Mouse (Mus musculus): ENCODE measurements around the gene Zfp963.
"Not testable (repeated sequence)": the region's sequence is repeated elsewhere in the genome, so short reads cannot be mapped to it uniquely, and the experiment has no call there.

Zfp963 gene

DNA sequence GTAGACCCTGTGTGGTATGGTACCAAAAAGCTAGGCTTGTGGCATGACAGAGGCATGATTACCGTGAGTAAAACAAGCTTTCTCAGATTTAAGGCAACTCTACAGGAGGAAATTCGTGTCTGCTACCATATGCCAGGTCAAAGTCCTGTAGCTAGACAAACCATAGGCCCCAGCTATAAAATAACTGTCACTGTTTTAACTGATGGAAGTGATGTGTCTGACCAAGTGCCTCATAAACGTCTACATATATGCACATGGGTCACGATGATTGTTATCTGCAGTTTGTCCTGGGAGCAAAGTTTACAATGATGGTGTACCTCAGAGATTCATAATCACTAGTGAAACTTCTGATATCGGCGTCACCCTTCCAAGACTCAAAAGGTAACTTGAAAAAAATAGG, 9.0 kb downstream of the Zfp963 start:
- DNase-seq (ENCODE audit: low read depth) = no peak

DNA sequence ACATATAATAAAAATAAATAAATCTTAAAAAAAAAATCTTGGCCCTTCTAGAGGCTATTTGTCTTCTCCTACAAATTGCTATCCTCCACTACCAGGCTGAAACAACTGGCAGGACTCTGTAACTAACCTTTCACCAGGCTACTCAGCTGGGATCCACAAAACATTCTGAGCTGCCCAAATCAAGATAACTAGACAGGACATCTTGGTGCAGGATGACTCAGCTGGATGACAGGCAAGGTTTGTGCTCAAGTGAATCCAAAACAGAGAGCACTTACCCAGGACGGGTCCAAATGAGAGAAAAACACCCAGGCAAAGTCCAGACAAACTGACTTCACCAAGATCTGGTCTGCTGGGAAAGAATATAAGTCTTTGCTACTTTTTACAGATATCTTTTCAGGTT, 14.3 kb downstream of the Zfp963 start:
- no peak for DNase-seq (ENCODE audit: low read depth)

DNA sequence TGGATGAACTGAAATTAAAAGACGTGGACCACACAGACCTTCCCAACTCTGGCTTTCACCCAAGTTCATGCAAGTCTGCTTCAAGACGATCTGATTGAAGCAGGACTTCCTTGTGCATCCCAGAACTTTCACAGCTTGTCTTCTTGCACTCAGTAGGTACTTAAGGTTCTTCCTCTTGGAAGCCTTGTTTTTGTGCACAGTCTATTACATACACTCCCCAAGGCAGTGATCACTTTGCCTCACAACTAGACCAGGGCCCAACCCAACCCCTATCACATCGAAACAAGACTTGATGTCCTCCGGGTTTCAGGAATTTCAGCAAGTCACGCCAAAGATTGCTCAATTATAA, 32.6 kb downstream of the Zfp963 start:
- no peak for DNase-seq (ENCODE audit: low read depth)

DNA sequence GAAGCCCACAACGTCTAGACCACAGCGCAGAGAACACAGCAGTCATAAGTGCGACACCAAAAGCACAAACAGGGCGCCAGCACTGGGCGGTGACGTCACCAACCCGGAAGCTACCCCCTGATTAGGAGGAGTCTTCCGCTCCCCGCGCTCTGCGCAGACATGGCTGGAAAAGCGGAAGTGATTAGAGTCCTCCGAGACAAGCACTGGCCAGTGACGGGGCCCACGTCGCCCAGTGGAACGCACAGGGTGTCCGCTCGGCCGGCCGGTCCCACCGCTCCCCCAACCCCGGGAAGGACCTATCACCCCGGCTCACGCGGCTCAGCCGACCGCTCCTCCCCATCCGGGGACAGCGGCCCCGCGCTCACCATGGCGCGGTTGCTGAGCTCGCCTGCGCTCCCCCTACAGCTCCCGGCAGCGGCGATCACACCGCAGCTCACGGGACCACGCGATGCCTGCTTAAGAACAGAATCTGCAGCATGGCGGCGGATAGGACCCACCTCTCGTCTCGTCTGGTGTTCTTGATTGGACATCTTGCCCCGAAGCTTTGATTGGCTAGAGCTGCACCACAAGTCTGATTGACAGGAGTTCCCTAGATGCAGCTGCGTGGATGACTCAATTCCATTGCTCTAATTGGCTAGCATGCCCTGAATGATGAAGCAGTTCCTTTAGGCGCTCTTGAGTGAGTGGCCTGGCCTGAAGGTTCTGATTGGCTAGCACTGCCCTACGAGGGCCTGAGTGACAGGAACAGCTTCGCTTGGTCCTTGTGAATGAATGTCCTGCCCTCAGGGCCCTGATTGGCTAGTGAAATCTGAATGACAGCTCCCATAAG, 33.2 kb downstream of the Zfp963 start:
- DNase-seq (ENCODE audit: low read depth) = peak; percentile 100

DNA sequence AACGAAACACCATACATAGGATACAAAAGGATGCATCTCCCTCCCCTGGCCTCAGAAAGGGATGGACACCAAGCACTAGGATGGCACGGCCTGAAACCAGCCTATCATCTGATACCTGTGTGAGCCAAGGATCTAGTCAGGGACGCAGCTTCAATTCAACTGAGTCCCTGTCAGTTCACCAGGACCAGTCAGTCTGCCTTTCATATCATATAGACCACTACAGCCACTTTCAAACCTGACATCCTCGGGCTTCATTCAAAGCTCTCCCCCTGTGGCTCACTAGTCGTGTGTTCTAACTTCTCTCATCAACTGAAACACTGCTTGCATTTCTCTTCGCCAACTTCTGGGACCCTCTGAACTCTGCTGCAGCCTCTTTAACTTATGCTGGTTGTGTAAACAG, 34.4 kb downstream of the Zfp963 start:
- DNase-seq (ENCODE audit: low read depth) = no peak

DNA sequence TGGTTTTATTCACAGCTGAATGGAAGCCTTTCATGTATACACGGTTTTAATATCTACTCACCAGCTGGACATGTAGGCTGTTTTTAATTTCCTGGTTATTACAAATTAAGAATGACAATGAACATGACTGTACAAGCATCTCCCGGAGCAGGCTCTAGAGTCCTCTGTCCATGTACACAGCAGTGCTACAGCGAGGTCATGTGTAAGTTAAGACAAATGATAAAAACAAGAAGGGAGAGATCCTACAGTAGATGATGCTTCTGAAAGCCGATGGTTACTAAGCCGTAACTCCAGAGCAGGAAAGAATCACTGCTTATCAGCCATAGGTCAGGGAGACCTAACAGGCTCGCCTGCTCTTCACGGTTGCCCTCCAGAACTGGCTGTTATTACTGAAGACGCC, 36.3 kb downstream of the Zfp963 start:
- no peak for DNase-seq (ENCODE audit: low read depth)

DNA sequence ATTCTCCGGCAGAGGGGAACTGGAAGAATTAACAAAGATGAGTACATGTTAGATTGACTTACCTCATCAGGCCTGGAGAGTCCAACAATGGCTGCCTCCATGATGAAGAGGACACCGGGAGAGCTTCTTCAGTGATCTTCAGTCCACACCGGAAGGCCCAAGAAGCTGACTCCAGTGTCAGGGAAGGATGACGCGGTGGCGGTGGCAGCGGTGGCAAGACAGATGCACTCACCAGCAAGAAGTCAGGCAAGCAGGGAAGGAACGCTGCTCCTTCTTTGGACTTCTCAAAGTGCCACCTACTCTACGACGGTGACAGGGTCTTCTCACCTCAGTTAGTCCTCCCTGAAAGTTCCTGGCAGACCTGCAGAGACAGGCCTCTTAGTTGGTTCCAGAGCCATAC, 39.1 kb downstream of the Zfp963 start, which contains the start of gene Zfp869:
TSS of gene Zfp869 (minus strand) at position 101 of the 400 bp plus-strand sequence.
- not testable (repeated sequence) for DNase-seq (ENCODE audit: low read depth)

DNA sequence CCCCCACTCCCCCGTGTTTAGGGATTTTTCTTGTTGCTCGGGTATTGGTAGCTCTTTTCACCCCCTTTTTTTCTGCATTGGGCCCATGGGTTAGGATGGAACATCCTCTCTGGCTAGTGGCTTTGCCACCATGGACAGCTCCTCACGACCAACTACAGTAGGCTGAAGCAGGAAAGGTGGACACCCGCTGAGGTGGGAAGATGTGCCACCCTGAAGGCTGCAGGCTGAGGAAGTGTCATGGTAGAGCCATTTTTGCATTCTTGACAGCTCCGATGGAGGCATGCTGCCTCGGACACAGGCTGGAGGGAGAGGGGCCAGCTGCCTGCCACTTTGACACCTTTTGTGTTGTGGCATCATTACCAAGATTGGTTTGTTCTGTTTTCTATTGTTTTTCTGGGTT, 48.0 kb downstream of the Zfp963 start:
- DNase-seq (ENCODE audit: low read depth) = no peak
